In the genomic region with DNA sequence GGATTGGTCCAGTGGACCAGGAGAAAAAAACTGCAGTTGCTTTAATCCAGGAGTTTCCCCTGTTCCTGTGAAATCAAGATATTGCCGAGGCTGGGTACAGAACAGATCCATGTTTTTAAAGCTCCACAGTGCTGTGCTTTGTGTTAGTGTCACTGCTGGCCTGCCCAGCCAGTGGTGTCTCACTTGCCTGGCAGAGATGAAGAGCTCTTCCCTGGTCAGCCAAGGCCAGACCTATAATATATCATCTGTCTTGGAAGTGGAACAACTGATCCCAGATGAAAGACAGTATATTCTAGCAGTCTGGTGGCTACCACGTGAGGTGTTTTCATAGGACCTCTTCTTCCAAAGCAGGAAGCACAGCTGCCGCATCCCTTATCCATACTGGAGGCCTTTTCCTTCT, we compare ENCODE assay signal across 40 mouse cellular contexts. TPM values are rescaled to one million over a fixed set of nuclear protein-coding genes. Genes with fewer than 3 reads are reported as not detected.
"Had no signal": no experiment of that assay in that cellular context is flagged by ENCODE, and none has a peak within 500 bp of the region (broad histone marks: within the 10 kb centered on the region; RNA-seq: fewer than 3 reads in every experiment).

No protein-coding gene starts in this region.

- H3K4me1 ChIP-seq: hindbrain, embryonic 13.5 days; hindbrain, embryonic 15.5 days; limb, embryonic 10.5 days; liver, embryonic 13.5 days; liver, embryonic 15.5 days had no signal

- ATAC-seq: hindbrain, postnatal 0 days; intestine, embryonic 16.5 days; liver, postnatal 0 days had no signal

- DNase-seq: gastrocnemius, adult 2 months; gastrocnemius, postnatal 10 days; gastrocnemius, postnatal 36 days; heart, adult 11 months; heart, adult 2 months; heart, postnatal 14 days; heart, postnatal 36 days; kidney, adult 18-20 months; kidney, adult 8-10 months; kidney, postnatal 10 days; kidney, postnatal 36 days; liver; liver, embryonic 13.5 days; liver, postnatal 0 days had no signal

- H3K4me3 ChIP-seq: gastrocnemius, adult 2 months; heart, adult 2 months; heart, embryonic 13.5 days; heart, embryonic 15.5 days; hindbrain, embryonic 13.5 days; hindbrain, embryonic 15.5 days; layer of hippocampus, adult 2 months; left cerebral cortex, adult 2 months; limb, embryonic 10.5 days; limb, embryonic 12.5 days; liver, embryonic 13.5 days; liver, embryonic 15.5 days had no signal

- H3K4me2 ChIP-seq: heart, embryonic 11.5 days; heart, embryonic 13.5 days; heart, embryonic 15.5 days; hindbrain, embryonic 13.5 days; hindbrain, embryonic 15.5 days; limb, embryonic 12.5 days; liver, embryonic 11.5 days; liver, embryonic 13.5 days; liver, embryonic 15.5 days had no signal

- H3K27me3 ChIP-seq: heart, embryonic 13.5 days; heart, embryonic 15.5 days; hindbrain, embryonic 13.5 days; hindbrain, embryonic 15.5 days; limb, embryonic 12.5 days; liver, embryonic 13.5 days; liver, embryonic 15.5 days had no signal

- H3K9ac ChIP-seq: heart, embryonic 13.5 days; heart, embryonic 15.5 days; hindbrain, embryonic 13.5 days; hindbrain, embryonic 15.5 days; limb, embryonic 12.5 days; liver, embryonic 13.5 days; liver, embryonic 15.5 days; liver, postnatal 0 days had no signal

- H3K9me3 ChIP-seq: heart, embryonic 13.5 days; heart, embryonic 15.5 days; hindbrain, embryonic 13.5 days; hindbrain, embryonic 15.5 days; limb, embryonic 10.5 days; limb, embryonic 12.5 days; liver, embryonic 13.5 days; liver, embryonic 15.5 days had no signal

- H3K27ac ChIP-seq: gastrocnemius, adult 2 months; heart, adult 2 months; heart, embryonic 13.5 days; heart, embryonic 15.5 days; hindbrain, embryonic 13.5 days; hindbrain, embryonic 15.5 days; hindbrain, postnatal 0 days; layer of hippocampus, adult 2 months; left cerebral cortex, adult 2 months; limb, embryonic 10.5 days; limb, embryonic 12.5 days; liver, embryonic 13.5 days; liver, embryonic 15.5 days had no signal

- H3K36me3 ChIP-seq: heart, embryonic 13.5 days; heart, embryonic 15.5 days; hindbrain, embryonic 13.5 days; hindbrain, embryonic 15.5 days; limb, embryonic 10.5 days; limb, embryonic 12.5 days; liver, embryonic 13.5 days; liver, embryonic 15.5 days had no signal

RNA-seq across cellular contexts. Expression of a gene that starts 46.7 kb away (rescaled TPM):
- total RNA-seq: gastrocnemius, adult 2 months; gastrocnemius, postnatal 10 days; gastrocnemius, postnatal 36 days; heart, adult 2 months; heart, postnatal 14 days; heart, postnatal 36 days; hematopoietic stem cell, adult 5-6 weeks; hindbrain, postnatal 0 days; layer of hippocampus, adult 2 months; layer of hippocampus, postnatal 10 days; layer of hippocampus, postnatal 25 days; left cerebral cortex, adult 2 months; left cerebral cortex, postnatal 14 days; left cerebral cortex, postnatal 36 days had no signal
- polyA plus RNA-seq: gonadal fat pad, adult 2 months; heart, adult 2 months; heart, embryonic 11.5 days; heart, embryonic 13.5 days; heart, embryonic 15.5 days; heart, postnatal 0 days; hindbrain, embryonic 11.5 days; hindbrain, embryonic 13.5 days; hindbrain, embryonic 15.5 days; hindbrain, postnatal 0 days; intestine, embryonic 14.5 days; intestine, embryonic 16.5 days; kidney, embryonic 14.5 days; kidney, embryonic 16.5 days; large intestine, adult 2 months; limb, embryonic 10.5 days; limb, embryonic 12.5 days; limb, embryonic 14.5 days; liver, embryonic 11.5 days; liver, embryonic 13.5 days; liver, embryonic 15.5 days; liver, postnatal 0 days had no signal
